Mouse (Mus musculus) liver, embryonic 14.5 days (tissue): Measurements from ENCODE around the gene Atp6v1a.

Source experiments
- CTCF ChIP-seq: IDR thresholded peaks from 2 replicates; pipeline ENCODE4 v1.5.1; 2016; ENCODE audit warnings: antibody characterized with exemption, low read depth, control low read depth
- EP300 ChIP-seq: IDR thresholded peaks from 2 replicates; pipeline ENCODE4 v1.6.1; 2016; ENCODE audit warnings: antibody characterized with exemption, low read depth

DNA sequence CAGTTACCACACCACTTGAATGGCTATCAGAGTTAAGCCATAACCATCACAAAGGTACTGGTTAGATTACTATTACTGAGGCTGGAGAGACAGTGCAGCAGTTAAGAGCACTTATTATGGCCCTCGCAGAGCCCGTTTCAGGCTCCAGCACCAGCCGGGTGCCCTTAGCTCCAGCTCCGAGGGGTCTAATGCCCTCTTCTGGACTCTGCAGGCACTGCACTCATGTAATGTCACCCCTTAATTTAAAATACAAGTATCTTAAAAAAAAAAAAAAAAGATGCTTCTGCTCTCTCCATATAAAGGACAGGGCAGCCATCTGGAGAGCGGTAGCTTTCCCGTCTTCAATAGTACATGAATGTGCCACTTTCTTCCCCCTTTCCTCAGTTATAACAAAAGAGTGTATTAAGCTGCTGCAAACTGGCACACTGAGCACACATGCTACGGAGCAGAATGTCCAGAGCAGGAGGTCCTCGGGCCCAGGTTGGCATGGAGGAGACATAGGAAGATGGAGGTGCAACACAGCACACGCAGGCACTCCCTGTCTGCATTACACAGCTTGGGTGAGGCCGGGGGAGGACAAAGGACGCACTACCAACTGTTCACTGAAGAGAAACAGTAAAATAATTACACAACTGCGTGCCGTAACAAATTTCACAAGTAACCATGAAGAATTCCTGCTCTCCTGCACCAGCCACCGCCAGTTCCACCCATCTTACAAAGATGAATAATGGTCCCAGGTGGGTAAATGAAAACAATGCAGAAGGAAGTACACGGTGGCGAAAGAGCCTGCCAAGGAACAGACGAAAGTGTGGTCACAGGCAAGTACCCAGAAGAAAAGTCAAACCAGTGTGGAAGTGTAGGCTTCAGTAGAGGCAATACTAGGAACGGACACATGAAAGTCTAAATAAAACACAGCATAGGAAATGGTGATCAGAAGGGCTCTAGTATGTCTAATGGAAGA is 35.4 kb downstream of the Atp6v1a start:
- TF ChIP-seq EP300 (no peak), CTCF (peak; percentile 33; the same call in 1 of the 2 replicates)
